Mouse (Mus musculus) heart, embryonic 16.5 days (tissue): ENCODE measurements at regions not wholly inside any gene's neighbourhood (a gene's known extent, or its start where the extent isn't known, plus 50 kb on each side); places are given as distances from the start of the nearest gene placed in this dataset.

ENCODE experiments used
- ATAC-seq: fragments of 200-750 bp; cut with Nextera tagmentation; replicated peaks from 2 replicates; pipeline ENCODE4 v1.8.0; 2017; ENCODE audit warnings: moderate number of reproducible peaks; ENCODE audit not compliant: insufficient read depth, low FRiP score; ENCODE audit errors: extremely low read depth
- H3K27ac ChIP-seq: fragments of 300-500 bp; sonication (generic); 2 replicates; pipeline ENCODE4 v1.5.1; 2014; ENCODE audit warnings: mild to moderate bottlenecking, low read length, control low read depth, moderate library complexity
- H3K27me3 ChIP-seq: fragments of 300-500 bp; sonication (generic); 2 replicates; pipeline ENCODE4 v1.6.1; 2014; ENCODE audit warnings: low read length, mixed read lengths; ENCODE audit not compliant: control insufficient read depth, insufficient read depth
- H3K36me3 ChIP-seq: fragments of 300-500 bp; sonication (generic); 2 replicates; pipeline ENCODE4 v1.6.1; 2014; ENCODE audit not compliant: control insufficient read depth, insufficient read depth
- H3K4me1 ChIP-seq: fragments of 300-500 bp; sonication (generic); 2 replicates; pipeline ENCODE4 v1.6.1; 2014; ENCODE audit warnings: low read length, mixed read lengths; ENCODE audit not compliant: control insufficient read depth, insufficient read depth
- H3K4me2 ChIP-seq: fragments of 300-500 bp; sonication (generic); 2 replicates; pipeline ENCODE4 v1.6.1; 2014; ENCODE audit warnings: low read depth, mild to moderate bottlenecking, control low read depth, low read length
- H3K4me3 ChIP-seq: fragments of 300-500 bp; sonication (generic); 2 replicates; pipeline ENCODE4 v1.5.1; 2014; ENCODE audit warnings: mild to moderate bottlenecking, control low read depth, low read length
- H3K9ac ChIP-seq: fragments of 300-500 bp; sonication (generic); 2 replicates; pipeline ENCODE4 v1.6.1; 2014; ENCODE audit warnings: low read length, control low read depth
- H3K9me3 ChIP-seq: fragments of 300-500 bp; sonication (generic); replicated peaks from 2 replicates; pipeline ENCODE4 v1.6.1; 2016; ENCODE audit warnings: low read length; ENCODE audit not compliant: control insufficient read depth
- whole genome bisulfite sequencing: fragments of 180-500 bp; shearing (Covaris S2); extraction: QIAGEN DNeasy Blood & Tissue Kit; methylation state at CpG from one replicate; pipeline ENCODE4 v1.1.7; 2014; 5-methylcytosine and 5-hydroxymethylcytosine counted together

- Histone ChIP-seq H3K4me2 (no peak overlapping the region), H3K9me3 (no peaks in the 10 kb centered on the region), H3K36me3 (no peaks in the 10 kb centered on the region), H3K27me3 (no peaks in the 10 kb centered on the region), H3K27ac (no peak overlapping the region), H3K4me3 (no peak overlapping the region), H3K9ac (no peak overlapping the region), H3K4me1 (no peaks in the 10 kb centered on the region)
- 81% methylated on average over 5 of the region's 5 CpGs for WGBS
- ATAC-seq = no peak
Measured at GRCm38 (mm10) chr8:90725188-90725587, 92.0 kb downstream of the Gm19935 start.

- WGBS = 54% methylated on average over 3 of the region's 3 CpGs
Measured at GRCm38 (mm10) chr8:90716436-90716835, 100.8 kb downstream of the Gm19935 start.

GRCm38 (mm10) chr8:90708524-90708923 is 108.7 kb downstream of the Gm19935 start:
- H3K4me3 ChIP-seq = no peak overlapping the region
- no peak overlapping the region for H3K4me2 ChIP-seq
- no peaks in the 10 kb centered on the region for H3K9me3 ChIP-seq
- no peaks in the 10 kb centered on the region for H3K27me3 ChIP-seq
- no peaks in the 10 kb centered on the region for H3K4me1 ChIP-seq
- no peak overlapping the region for H3K9ac ChIP-seq
- WGBS = 19% methylated on average over 5 of the region's 5 CpGs
- H3K27ac ChIP-seq = no peak overlapping the region
- no peaks in the 10 kb centered on the region for H3K36me3 ChIP-seq
- no peak for ATAC-seq

More at GRCm38 (mm10) chr8:90716436-90716835, 100.8 kb downstream of the Gm19935 start:
- Histone ChIP-seq H3K36me3 (no peaks in the 10 kb centered on the region), H3K9me3 (no peaks in the 10 kb centered on the region), H3K4me2 (no peak overlapping the region), H3K4me3 (no peak overlapping the region), H3K27me3 (no peaks in the 10 kb centered on the region), H3K27ac (no peak overlapping the region), H3K9ac (no peak overlapping the region), H3K4me1 (no peaks in the 10 kb centered on the region)
- no peak for ATAC-seq

GRCm38 (mm10) chr8:90692516-90692915 is 124.7 kb downstream of the Gm19935 start:
- no peak overlapping the region for H3K4me3 ChIP-seq
- no peak for ATAC-seq
- H3K9ac ChIP-seq = no peak overlapping the region
- no peaks in the 10 kb centered on the region for H3K9me3 ChIP-seq
- no peaks in the 10 kb centered on the region for H3K36me3 ChIP-seq
- WGBS = 82% methylated on average over 3 of the region's 3 CpGs
- H3K27ac ChIP-seq = no peak overlapping the region
- H3K27me3 ChIP-seq = no peaks in the 10 kb centered on the region
- H3K4me2 ChIP-seq = no peak overlapping the region
- H3K4me1 ChIP-seq = no peaks in the 10 kb centered on the region

- Histone ChIP-seq H3K27me3 (no peaks in the 10 kb centered on the region), H3K9me3 (no peaks in the 10 kb centered on the region), H3K27ac (no peak overlapping the region), H3K4me2 (no peak overlapping the region), H3K9ac (no peak overlapping the region), H3K4me1 (no peaks in the 10 kb centered on the region), H3K36me3 (no peaks in the 10 kb centered on the region), H3K4me3 (no peak overlapping the region)
- no peak for ATAC-seq
- 84% methylated on average over 2 of the region's 2 CpGs for WGBS
Measured at GRCm38 (mm10) chr8:90685076-90685475, 132.1 kb downstream of the Gm19935 start.

GRCm38 (mm10) chr8:90670471-90671057 is 146.6 kb downstream of the Gm19935 start:
- H3K27ac ChIP-seq = no peak overlapping the region
- H3K36me3 ChIP-seq = no peaks in the 10 kb centered on the region
- no peaks in the 10 kb centered on the region for H3K27me3 ChIP-seq
- H3K9ac ChIP-seq = peak overlapping the region; percentile 35
- no peaks in the 10 kb centered on the region for H3K4me1 ChIP-seq
- H3K4me2 ChIP-seq = peak overlapping the region; percentile 54
- WGBS = 3% methylated on average over 14 of the region's 14 CpGs
- ATAC-seq = no peak
- H3K4me3 ChIP-seq = peak overlapping the region; percentile 34
- no peaks in the 10 kb centered on the region for H3K9me3 ChIP-seq

- H3K9me3 ChIP-seq = no peaks in the 10 kb centered on the region
- no peaks in the 10 kb centered on the region for H3K36me3 ChIP-seq
- no peak overlapping the region for H3K27ac ChIP-seq
- H3K9ac ChIP-seq = no peak overlapping the region
- no peaks in the 10 kb centered on the region for H3K27me3 ChIP-seq
- H3K4me2 ChIP-seq = no peak overlapping the region
- no peak for ATAC-seq
- WGBS = 83% methylated on average over 9 of the region's 9 CpGs
- H3K4me3 ChIP-seq = no peak overlapping the region
- H3K4me1 ChIP-seq = no peaks in the 10 kb centered on the region
Measured at GRCm38 (mm10) chr8:90669396-90669795, 147.8 kb downstream of the Gm19935 start.

GRCm38 (mm10) chr8:90659066-90659465 is 158.1 kb downstream of the Gm19935 start:
- H3K27ac ChIP-seq = no peak overlapping the region
- H3K4me2 ChIP-seq = no peak overlapping the region
- H3K36me3 ChIP-seq = no peaks in the 10 kb centered on the region
- H3K9ac ChIP-seq = no peak overlapping the region
- no peak overlapping the region for H3K4me3 ChIP-seq
- H3K9me3 ChIP-seq = peaks cover 7% of the 10 kb centered on the region
- no peak for ATAC-seq
- H3K4me1 ChIP-seq = peaks cover 17% of the 10 kb centered on the region
- 25% methylated on average over 3 of the region's 3 CpGs for WGBS
- no peaks in the 10 kb centered on the region for H3K27me3 ChIP-seq

GRCm38 (mm10) chr8:90657641-90658051 is 159.5 kb downstream of the Gm19935 start:
- no peak for ATAC-seq
- Histone ChIP-seq H3K4me3 (no peak overlapping the region), H3K4me2 (0 out of 2 replicates have a peak overlapping the region, but pooled peaks have one; percentile 22), H3K36me3 (no peaks in the 10 kb centered on the region), H3K4me1 (peaks cover 17% of the 10 kb centered on the region), H3K9ac (no peak overlapping the region), H3K27ac (peak overlapping the region; percentile 52; the same call in 1 of the 2 replicates), H3K9me3 (peaks cover 7% of the 10 kb centered on the region), H3K27me3 (no peaks in the 10 kb centered on the region)
- WGBS = 24% methylated on average over 7 of the region's 7 CpGs
